Mouse (Mus musculus) MEL (cell line): ENCODE measurements around the gene Rabggtb. TPM values are rescaled to one million over a fixed set of nuclear protein-coding genes. Genes with fewer than 3 reads are reported as not detected.

Experiments
- DNase-seq: peaks from one replicate; pipeline ENCODE4 v3.0.0; 2011; ENCODE audit warnings: low read depth, low spot score
- H3K27ac ChIP-seq: 2 replicates; pipeline ENCODE4 v1.5.1; 2012; ENCODE audit warnings: low read depth, mild to moderate bottlenecking, control low read depth, low read length, moderate library complexity; ENCODE audit not compliant: control insufficient read depth
- H3K27me3 ChIP-seq, 2 experiments: fragments of 150-350 bp in 1 of 2; sonication (generic) in 1 of 2; 2 replicates each; pipeline ENCODE4 v1.6.1; 2012; ENCODE audit warnings: low read length in 2 of 2, mild to moderate bottlenecking in 2 of 2, improper control_type of control experiment in 1 of 2, moderate library complexity in 1 of 2; ENCODE audit not compliant: insufficient read depth in 2 of 2, control insufficient read depth in 1 of 2
- H3K36me3 ChIP-seq, 2 experiments: 2 replicates each; pipeline ENCODE4 v1.6.1; 2012 to 2014; ENCODE audit warnings: low read length in 2 of 2, improper control_type of control experiment in 1 of 2, inconsistent platforms in 1 of 2, mild to moderate bottlenecking in 1 of 2; ENCODE audit not compliant: insufficient read depth in 2 of 2, control insufficient read depth in 1 of 2
- H3K4me1 ChIP-seq, 2 experiments: fragments of 150-350 bp in 1 of 2; sonication (generic) in 1 of 2; 2 replicates each; pipeline ENCODE4 v1.6.1; 2012; ENCODE audit warnings: low read length in 2 of 2, improper control_type of control experiment in 1 of 2, mild to moderate bottlenecking in 1 of 2; ENCODE audit not compliant: insufficient read depth in 2 of 2, control insufficient read depth in 1 of 2
- H3K4me3 ChIP-seq, 2 experiments: fragments of 150-350 bp in 1 of 2; sonication (generic) in 1 of 2; 2 replicates each; pipeline ENCODE4 v1.5.1; 2012; ENCODE audit warnings: low read depth in 2 of 2, low read length in 2 of 2, mild to moderate bottlenecking in 2 of 2, moderate library complexity in 2 of 2, control low read depth in 1 of 2, improper control_type of control experiment in 1 of 2; ENCODE audit not compliant: control insufficient read depth in 1 of 2, insufficient read depth in 1 of 2
- H3K79me2 ChIP-seq: 2 replicates; pipeline ENCODE4 v1.6.1; 2012; ENCODE audit warnings: mild to moderate bottlenecking, low read length, moderate library complexity; ENCODE audit not compliant: control insufficient read depth, poor library complexity, insufficient read depth
- H3K9ac ChIP-seq: 2 replicates; pipeline ENCODE4 v1.6.1; 2012; ENCODE audit warnings: low read depth, mild to moderate bottlenecking, control low read depth, low read length, moderate library complexity; ENCODE audit not compliant: control insufficient read depth, poor library complexity, severe bottlenecking
- H3K9me3 ChIP-seq: fragments of 150-350 bp; sonication (generic); replicated peaks from 2 replicates; pipeline ENCODE4 v1.6.1; 2012; ENCODE audit warnings: mild to moderate bottlenecking, low read length, improper control_type of control experiment, moderate library complexity; ENCODE audit not compliant: insufficient read depth
- BHLHE40 ChIP-seq: IDR thresholded peaks from 2 replicates; pipeline ENCODE4 v1.6.1; 2012; ENCODE audit warnings: low read depth, mild to moderate bottlenecking, inconsistent platforms, low read length, improper control_type of control experiment, borderline replicate concordance
- CHD1 ChIP-seq: IDR thresholded peaks from 2 replicates; pipeline ENCODE4 v1.6.1; 2012; ENCODE audit warnings: low read depth, mild to moderate bottlenecking, inconsistent platforms, low read length, improper control_type of control experiment
- CHD2 ChIP-seq: IDR thresholded peaks from 2 replicates; pipeline ENCODE4 v1.6.1; 2011; ENCODE audit warnings: low read length, improper control_type of control experiment
- CTCF ChIP-seq, 3 experiments: IDR thresholded peaks in 2 of 3; conservative IDR thresholded peaks in 1 of 3; 2 replicates each; pipeline ENCODE4 v1.5.1; 2011 to 2012; ENCODE audit warnings: low read length in 3 of 3, low read depth in 2 of 3, mild to moderate bottlenecking in 2 of 3, improper control_type of control experiment in 1 of 3, inconsistent platforms in 1 of 3, mixed read lengths in 1 of 3, moderate library complexity in 1 of 3; ENCODE audit not compliant: control insufficient read depth in 1 of 3, insufficient read depth in 1 of 3, poor library complexity in 1 of 3, severe bottlenecking in 1 of 3
- GABPA ChIP-seq: IDR thresholded peaks from 2 replicates; pipeline ENCODE4 v1.6.1; 2012; ENCODE audit warnings: low read depth, mild to moderate bottlenecking, inconsistent platforms, low read length, improper control_type of control experiment, moderate library complexity
- GATA1 ChIP-seq: IDR thresholded peaks from 2 replicates; pipeline ENCODE4 v1.6.1; 2011; ENCODE audit warnings: low read depth, low read length, improper control_type of control experiment
- KAT2A ChIP-seq: conservative IDR thresholded peaks from 2 replicates; pipeline ENCODE4 v1.6.1; 2012; ENCODE audit warnings: low read depth, low read length, improper control_type of control experiment, inconsistent platforms
- MAX ChIP-seq: IDR thresholded peaks from 2 replicates; pipeline ENCODE4 v1.6.1; 2011; ENCODE audit warnings: low read length, improper control_type of control experiment
- MAZ ChIP-seq: IDR thresholded peaks from 2 replicates; pipeline ENCODE4 v1.6.1; 2012; ENCODE audit warnings: low read depth, mild to moderate bottlenecking, inconsistent platforms, low read length, improper control_type of control experiment
- MEF2A ChIP-seq: IDR thresholded peaks from 2 replicates; pipeline ENCODE4 v1.6.1; 2014; ENCODE audit warnings: low read depth, mild to moderate bottlenecking, inconsistent platforms, low read length, improper control_type of control experiment; ENCODE audit not compliant: poor library complexity, insufficient replicate concordance, severe bottlenecking; ENCODE audit errors: extremely low read depth
- MYB ChIP-seq: IDR thresholded peaks from 2 replicates; pipeline ENCODE4 v1.6.1; 2011; ENCODE audit warnings: mild to moderate bottlenecking, low read depth, low read length, improper control_type of control experiment
- NRF1 ChIP-seq: IDR thresholded peaks from 2 replicates; pipeline ENCODE4 v1.6.1; 2014; ENCODE audit warnings: low read depth, mild to moderate bottlenecking, inconsistent platforms, low read length, improper control_type of control experiment, moderate library complexity; ENCODE audit not compliant: poor library complexity, insufficient read depth, severe bottlenecking
- SMC3 ChIP-seq: IDR thresholded peaks from 2 replicates; pipeline ENCODE4 v1.6.1; 2011; ENCODE audit warnings: low read depth, low read length, improper control_type of control experiment
- TBP ChIP-seq: IDR thresholded peaks from 2 replicates; pipeline ENCODE4 v1.8.0; 2011; ENCODE audit warnings: low read depth, low read length, improper control_type of control experiment
- UBTF ChIP-seq: IDR thresholded peaks from 2 replicates; pipeline ENCODE4 v1.6.1; 2012; ENCODE audit warnings: low read depth, mild to moderate bottlenecking, inconsistent platforms, low read length, improper control_type of control experiment, moderate library complexity, borderline replicate concordance; ENCODE audit not compliant: insufficient read depth
- ZKSCAN1 ChIP-seq: IDR thresholded peaks from 2 replicates; pipeline ENCODE4 v1.6.1; 2012; ENCODE audit warnings: low read depth, mild to moderate bottlenecking, inconsistent platforms, low read length, improper control_type of control experiment, moderate library complexity
- polyA plus RNA-seq, 2 experiments: library from polyadenylated mRNA; stranded (reverse) in 1 of 2; unstranded in 1 of 2; fragments of >175 nt in 1 of 2; fragments of >200 nt in 1 of 2; gene quantifications; 2 replicates each; pipeline versions ENCODE4 v1.2.1 to v1.2.4; 2012; ENCODE audit warnings: low replicate concordance in 2 of 2, low read depth in 1 of 2; ENCODE audit not compliant: insufficient read length in 2 of 2, insufficient read depth in 1 of 2, missing spikeins in 1 of 2
- total RNA-seq: library from RNA; depleted of rRNA; stranded (reverse); fragments of 300-350 nt; gene quantifications from 2 replicates; pipeline ENCODE4 v1.2.3, GENCODE M21; 2012

Gene Rabggtb
- total and polyA plus RNA-seq, 3 experiments: 146 to 175 TPM; not detected in 1

DNA sequence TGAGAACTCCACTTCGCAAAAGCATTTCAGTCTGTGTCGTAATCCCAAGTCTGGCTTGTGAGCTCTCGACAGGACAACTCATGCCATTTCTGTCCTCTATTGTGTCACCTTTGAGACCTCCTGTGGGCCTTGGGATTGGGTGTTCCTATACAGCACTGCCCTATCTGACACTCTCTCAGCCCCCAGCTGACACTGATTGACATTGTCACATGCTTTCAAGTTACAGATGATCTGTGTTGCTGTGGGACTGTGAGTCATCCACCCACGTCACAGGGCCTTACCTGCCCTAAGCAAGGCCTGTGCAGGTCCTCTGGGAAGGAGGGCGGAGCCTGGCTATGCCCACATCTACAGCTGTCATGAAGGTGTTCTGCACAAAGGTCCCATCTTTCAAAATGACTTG lies 19.7 kb upstream of the Rabggtb start:
- H3K36me3 ChIP-seq: peaks cover 0 to 25% of the 10 kb centered on the region in 2 experiments; a peak in 2 of 4 replicates

DNA sequence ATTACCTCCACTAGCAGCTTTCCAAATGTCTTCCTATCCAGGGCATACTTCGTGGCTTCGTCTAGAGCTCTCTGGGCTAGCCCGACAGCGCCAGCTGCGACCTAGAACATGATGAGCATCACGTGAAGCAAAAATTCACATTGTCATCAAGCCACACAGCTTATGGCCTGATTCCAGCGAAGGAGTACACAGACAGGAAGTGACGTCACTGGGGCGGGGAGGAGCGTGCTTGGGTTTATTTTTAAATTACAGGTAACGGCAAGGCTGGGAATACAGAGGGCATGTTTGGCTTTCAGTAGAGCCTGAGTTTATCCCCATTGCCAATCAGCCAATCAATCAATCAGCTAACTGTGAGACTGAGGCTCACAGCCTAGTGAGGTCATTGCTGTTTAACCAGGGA lies 16.7 kb upstream of the Rabggtb start:
- TF ChIP-seq MEF2A (no peak), UBTF (no peak), MAX (no peak), TBP (no peak)
- H3K4me3 ChIP-seq: no peak overlapping the region
- H3K4me1 ChIP-seq: no peaks in the 10 kb centered on the region
- DNase-seq: no peak
- H3K27ac ChIP-seq: no peak overlapping the region
- no peak overlapping the region for H3K9ac ChIP-seq
- H3K36me3 ChIP-seq: peaks cover 0 to 25% of the 10 kb centered on the region in 2 experiments; a peak in 2 of 4 replicates
- no peaks in the 10 kb centered on the region for H3K9me3 ChIP-seq
- H3K79me2 ChIP-seq: no peaks in the 10 kb centered on the region
- H3K27me3 ChIP-seq: no peaks in the 10 kb centered on the region

More for the DNA sequence above, 19.7 kb upstream of the Rabggtb start:
- no peak for DNase-seq
- no peak overlapping the region for H3K9ac ChIP-seq
- H3K9me3 ChIP-seq: no peaks in the 10 kb centered on the region
- H3K27ac ChIP-seq: no peak overlapping the region
- no peaks in the 10 kb centered on the region for H3K27me3 ChIP-seq
- H3K4me1 ChIP-seq: no peaks in the 10 kb centered on the region
- no peak overlapping the region for H3K4me3 ChIP-seq
- TF ChIP-seq ZKSCAN1 (no peak), CHD1 (no peak), UBTF (no peak), KAT2A (no peak), SMC3 (no peak), CHD2 (no peak), CTCF (IDR thresholded peaks at IDR 0.05 in 2 of 3, conservative IDR thresholded peaks at IDR 0.05 in 1 of 3; ENCODE audit: control insufficient read depth in 1 of 3, insufficient read depth in 1 of 3, low read depth in 2 of 3, low read length in 3 of 3, poor library complexity in 1 of 3, severe bottlenecking in 1 of 3) (no peak), MYB (no peak), GATA1 (no peak), GABPA (no peak), BHLHE40 (no peak), NRF1 (no peak), MAZ (no peak)
- H3K79me2 ChIP-seq: no peaks in the 10 kb centered on the region
